Mouse (Mus musculus) gastrocnemius, adult 18-20 months (tissue): ENCODE measurements at regions not wholly inside any gene's neighbourhood (a gene's known extent, or its start where the extent isn't known, plus 50 kb on each side); places are given as distances from the start of the nearest gene placed in this dataset.

Experiments used
- DNase-seq: peaks from one replicate; pipeline ENCODE4 v3.0.0; 2021; ENCODE audit warnings: low spot score

GRCm38 (mm10) chrX:68313486-68313885, 364.9 kb upstream of the Fmr1 start:
- peak; percentile 50 for DNase-seq
